Mouse (Mus musculus): ENCODE data around the gene Plk5.

DNA sequence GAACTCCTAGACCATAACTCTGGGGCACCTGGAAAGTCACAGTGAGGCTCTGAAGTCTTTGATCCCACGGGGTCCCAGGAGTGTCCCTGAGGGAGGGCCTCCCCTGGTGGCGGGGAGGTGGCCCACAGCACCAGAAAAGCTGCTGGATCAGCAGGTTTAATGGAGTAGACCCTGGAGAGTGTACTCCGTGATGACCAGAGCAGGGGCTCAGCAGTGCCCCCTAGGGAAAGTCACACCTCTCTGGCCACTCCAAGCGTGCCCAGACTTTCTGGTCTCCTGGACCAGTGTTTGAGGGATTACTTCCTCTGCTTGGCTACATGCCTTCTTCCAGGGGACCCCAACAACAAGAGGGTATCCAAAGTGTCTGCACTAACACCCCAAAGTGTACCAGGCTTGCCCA, 27.2 kb downstream of the Plk5 start:
- TF ChIP-seq ZNF384 (IDR thresholded peaks at IDR 0.05; ENCODE audit: low read depth, low read length) (no peak), MAFK (IDR thresholded peaks at IDR 0.05; ENCODE audit: insufficient read depth, low read depth, low read length) (peak; percentile 84), CHD2 (IDR thresholded peaks at IDR 0.05; ENCODE audit: low read depth, low read length) (no peak)
